Mouse (Mus musculus): ENCODE data around the gene Ptprn2. TPM values are rescaled to one million over a fixed set of nuclear protein-coding genes. Genes with fewer than 3 reads are reported as not detected.

The Ptprn2 gene
- polyA plus RNA-seq, 1 experiment, result 1.2 TPM

DNA sequence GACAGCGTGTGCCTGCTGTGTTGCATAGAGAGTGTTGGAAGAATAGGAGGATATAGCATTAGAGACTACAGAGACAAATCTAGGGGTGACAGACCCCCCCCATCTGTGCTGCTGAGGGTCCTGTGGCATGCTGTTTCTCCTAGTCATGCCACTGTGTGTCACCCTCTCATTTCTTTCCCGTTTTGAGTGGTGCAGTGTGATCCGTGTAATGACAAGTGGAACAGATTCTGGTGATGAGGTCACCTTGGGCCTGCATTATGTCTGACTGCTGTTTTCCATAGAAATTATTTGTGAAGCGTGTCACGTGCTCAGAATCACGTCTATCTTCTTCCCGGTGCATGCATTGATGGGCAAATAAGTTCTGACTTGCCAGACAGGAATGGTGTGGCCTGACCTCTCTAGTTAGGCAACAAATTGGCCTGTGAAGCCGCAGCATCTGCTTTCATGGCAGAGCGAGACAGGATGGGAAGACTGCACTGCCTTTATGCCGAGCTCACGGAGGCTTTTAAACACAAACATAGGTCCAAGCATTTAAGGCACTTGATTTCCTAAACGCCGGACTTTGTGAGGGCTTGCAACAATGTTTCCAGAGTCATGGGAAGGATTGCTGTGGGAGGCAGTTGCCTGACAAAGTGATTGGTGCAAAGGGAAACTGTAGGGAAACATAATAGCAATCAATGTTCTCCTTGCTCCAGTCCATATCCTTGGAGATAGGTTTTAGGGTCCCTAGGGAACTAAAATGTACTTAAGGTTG, 467.1 kb downstream of the Ptprn2 start:
- H3K4me1 ChIP-seq (replicated peaks; ENCODE audit: control insufficient read depth, insufficient read depth, low read length), result no peaks in the 10 kb centered on the region
- H3K27me3 ChIP-seq (ENCODE audit: control insufficient read depth, insufficient read depth, low read length), result no peaks in the 10 kb centered on the region
- no peak for TF ChIP-seq POLR2A (IDR thresholded peaks at IDR 0.05; ENCODE audit: control insufficient read depth, extremely low read depth, insufficient read depth, low read length, poor library complexity)
- no peak for TF ChIP-seq CTCF (IDR thresholded peaks at IDR 0.05; ENCODE audit: borderline replicate concordance, control insufficient read depth, extremely low read depth, insufficient read depth, low read length, poor library complexity)
- 90% methylated on average over 13 of the region's 13 CpGs for WGBS
- no peak for DNase-seq
- H3K36me3 ChIP-seq (ENCODE audit: control insufficient read depth, insufficient read depth, low read length), result no peaks in the 10 kb centered on the region
- no peak overlapping the region for H3K4me3 ChIP-seq (ENCODE audit: control insufficient read depth, insufficient read depth, low read length)
- no peak overlapping the region for H3K27ac ChIP-seq (ENCODE audit: control insufficient read depth, insufficient read depth, low read length)

DNA sequence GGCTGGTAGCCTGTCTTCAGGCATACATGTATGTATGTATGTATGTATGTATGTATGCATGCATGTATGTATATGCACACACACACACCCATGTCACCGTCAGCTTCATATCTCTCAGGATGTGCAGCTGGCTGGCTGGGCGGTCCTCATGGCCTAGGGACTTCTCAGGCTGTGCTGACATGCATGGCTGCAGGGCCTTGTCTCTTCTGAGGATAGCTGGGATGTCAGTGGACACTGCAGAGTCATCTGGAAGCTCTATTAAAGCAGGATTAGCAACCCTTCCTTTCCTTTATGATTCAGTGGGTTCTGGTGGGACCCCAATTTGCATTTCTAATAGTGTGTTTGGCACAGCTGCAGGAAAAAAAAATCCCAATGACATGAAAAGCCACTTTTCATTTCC, 473.6 kb downstream of the Ptprn2 start:
- no peak overlapping the region for H3K4me3 ChIP-seq (ENCODE audit: control insufficient read depth, insufficient read depth, low read length)
- 96% methylated on average over 2 of the region's 2 CpGs for WGBS

DNA sequence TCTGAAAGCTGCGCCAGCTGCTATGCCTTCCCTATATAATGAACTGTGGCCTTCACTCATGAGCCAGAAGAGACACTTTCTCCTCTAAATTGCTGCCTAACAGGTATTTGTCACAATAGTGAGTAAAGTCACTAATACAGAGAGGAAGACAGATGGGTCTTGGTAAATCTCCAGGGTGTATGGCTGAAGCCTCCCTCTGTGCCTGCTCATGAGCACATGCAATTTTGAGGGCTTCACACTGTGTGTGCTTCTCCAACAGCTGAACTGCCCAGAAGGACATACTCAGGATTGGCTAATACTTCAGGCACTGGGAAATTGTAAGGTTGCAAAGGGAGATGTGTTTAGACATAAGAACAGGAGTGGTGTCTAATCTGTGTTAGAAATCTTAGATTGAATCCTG, 478.4 kb downstream of the Ptprn2 start:
- Histone ChIP-seq H3K27me3 (ENCODE audit: control insufficient read depth, insufficient read depth, low read length) (no peaks in the 10 kb centered on the region), H3K36me3 (ENCODE audit: control insufficient read depth, insufficient read depth, low read length) (no peaks in the 10 kb centered on the region), H3K4me3 (ENCODE audit: control insufficient read depth, insufficient read depth, low read length) (no peak overlapping the region), H3K4me1 (replicated peaks; ENCODE audit: control insufficient read depth, insufficient read depth, low read length) (no peaks in the 10 kb centered on the region), H3K27ac (ENCODE audit: control insufficient read depth, insufficient read depth, low read length) (no peak overlapping the region)
- no peak for TF ChIP-seq CTCF (IDR thresholded peaks at IDR 0.05; ENCODE audit: borderline replicate concordance, control insufficient read depth, extremely low read depth, insufficient read depth, low read length, poor library complexity)
- TF ChIP-seq POLR2A (IDR thresholded peaks at IDR 0.05; ENCODE audit: control insufficient read depth, extremely low read depth, insufficient read depth, low read length, poor library complexity), result no peak
- DNase-seq, result no peak
- 97% methylated on average over 1 of the region's 1 CpGs for WGBS

More for the DNA sequence above, 473.6 kb downstream of the Ptprn2 start:
- no peaks in the 10 kb centered on the region for H3K4me1 ChIP-seq (replicated peaks; ENCODE audit: control insufficient read depth, insufficient read depth, low read length)
- no peaks in the 10 kb centered on the region for H3K36me3 ChIP-seq (ENCODE audit: control insufficient read depth, insufficient read depth, low read length)
- H3K27me3 ChIP-seq (ENCODE audit: control insufficient read depth, insufficient read depth, low read length), result no peaks in the 10 kb centered on the region
- no peak overlapping the region for H3K27ac ChIP-seq (ENCODE audit: control insufficient read depth, insufficient read depth, low read length)
- DNase-seq, result no peak
- TF ChIP-seq POLR2A (IDR thresholded peaks at IDR 0.05; ENCODE audit: control insufficient read depth, extremely low read depth, insufficient read depth, low read length, poor library complexity), result no peak
- no peak for TF ChIP-seq CTCF (IDR thresholded peaks at IDR 0.05; ENCODE audit: borderline replicate concordance, control insufficient read depth, extremely low read depth, insufficient read depth, low read length, poor library complexity)

DNA sequence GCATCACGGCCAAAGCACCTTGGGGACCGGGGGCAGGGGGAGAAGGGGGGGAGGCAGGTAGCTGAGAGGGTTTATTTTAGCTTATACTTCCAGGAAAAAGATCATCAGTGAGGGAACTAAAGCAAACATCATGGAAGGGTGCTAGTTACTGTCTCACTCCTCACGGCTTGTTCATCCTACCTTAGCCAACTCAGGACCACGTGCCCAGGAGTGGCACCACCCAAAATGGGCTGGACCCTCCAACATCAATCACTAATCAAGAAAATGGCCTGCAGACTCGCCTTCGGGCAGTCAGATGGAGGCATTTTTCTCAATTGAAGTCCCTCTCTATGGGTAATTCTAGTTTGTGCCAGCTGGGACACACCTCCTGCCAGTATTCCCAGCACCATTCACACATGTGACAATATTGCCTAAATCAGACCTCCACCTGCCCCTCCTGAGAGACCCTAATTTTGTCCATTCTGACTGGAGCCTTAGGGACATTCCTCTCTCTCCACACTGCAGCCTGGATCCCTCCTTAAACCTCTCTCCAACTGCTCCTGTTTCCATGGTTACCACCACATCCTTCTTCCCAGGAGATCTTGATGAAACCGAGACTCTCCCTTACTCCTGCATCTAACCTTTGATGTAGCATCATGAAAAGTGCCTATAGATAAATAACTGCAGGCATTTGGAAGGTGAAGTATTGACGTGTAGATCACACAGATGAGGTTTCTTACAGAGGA, 482.9 kb downstream of the Ptprn2 start:
- no peak overlapping the region for H3K4me3 ChIP-seq (ENCODE audit: control insufficient read depth, insufficient read depth, low read length)
- H3K36me3 ChIP-seq (ENCODE audit: control insufficient read depth, insufficient read depth, low read length), result no peaks in the 10 kb centered on the region
- 73% methylated on average over 8 of the region's 8 CpGs for WGBS
- H3K27me3 ChIP-seq (ENCODE audit: control insufficient read depth, insufficient read depth, low read length), result no peaks in the 10 kb centered on the region
- no peak for TF ChIP-seq CTCF (IDR thresholded peaks at IDR 0.05; ENCODE audit: borderline replicate concordance, control insufficient read depth, extremely low read depth, insufficient read depth, low read length, poor library complexity)
- TF ChIP-seq POLR2A (IDR thresholded peaks at IDR 0.05; ENCODE audit: control insufficient read depth, extremely low read depth, insufficient read depth, low read length, poor library complexity), result no peak
- H3K27ac ChIP-seq (ENCODE audit: control insufficient read depth, insufficient read depth, low read length), result no peak overlapping the region
- no peak for DNase-seq
- H3K4me1 ChIP-seq (replicated peaks; ENCODE audit: control insufficient read depth, insufficient read depth, low read length), result no peaks in the 10 kb centered on the region

DNA sequence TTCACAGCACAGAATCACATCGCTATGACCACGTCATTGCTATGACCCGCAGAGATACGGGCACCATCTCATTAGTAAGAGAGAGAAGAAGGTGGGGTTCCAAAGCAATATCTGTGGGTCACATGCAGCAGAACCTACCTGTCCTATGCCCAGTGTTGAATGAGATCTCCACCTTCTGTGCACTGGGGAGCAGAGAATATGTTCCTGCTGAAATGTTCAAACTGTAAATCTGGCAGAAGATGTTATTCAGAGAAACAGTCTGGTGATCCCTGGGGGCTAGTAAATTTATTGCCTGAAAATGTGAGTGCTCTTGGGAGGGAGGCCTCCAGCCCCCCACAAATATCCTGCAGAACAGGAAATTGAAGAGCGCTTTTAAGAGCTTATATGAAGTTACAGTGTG, 490.0 kb downstream of the Ptprn2 start:
- no peak for DNase-seq
- TF ChIP-seq POLR2A (IDR thresholded peaks at IDR 0.05; ENCODE audit: control insufficient read depth, extremely low read depth, insufficient read depth, low read length, poor library complexity) (no peak), CTCF (IDR thresholded peaks at IDR 0.05; ENCODE audit: borderline replicate concordance, control insufficient read depth, extremely low read depth, insufficient read depth, low read length, poor library complexity) (no peak)
- no peak overlapping the region for H3K27ac ChIP-seq (ENCODE audit: control insufficient read depth, insufficient read depth, low read length)
- H3K36me3 ChIP-seq (ENCODE audit: control insufficient read depth, insufficient read depth, low read length), result no peaks in the 10 kb centered on the region
- H3K4me3 ChIP-seq (ENCODE audit: control insufficient read depth, insufficient read depth, low read length), result no peak overlapping the region
- 90% methylated on average over 5 of the region's 5 CpGs for WGBS
- H3K27me3 ChIP-seq (ENCODE audit: control insufficient read depth, insufficient read depth, low read length), result no peaks in the 10 kb centered on the region
- no peaks in the 10 kb centered on the region for H3K4me1 ChIP-seq (replicated peaks; ENCODE audit: control insufficient read depth, insufficient read depth, low read length)

DNA sequence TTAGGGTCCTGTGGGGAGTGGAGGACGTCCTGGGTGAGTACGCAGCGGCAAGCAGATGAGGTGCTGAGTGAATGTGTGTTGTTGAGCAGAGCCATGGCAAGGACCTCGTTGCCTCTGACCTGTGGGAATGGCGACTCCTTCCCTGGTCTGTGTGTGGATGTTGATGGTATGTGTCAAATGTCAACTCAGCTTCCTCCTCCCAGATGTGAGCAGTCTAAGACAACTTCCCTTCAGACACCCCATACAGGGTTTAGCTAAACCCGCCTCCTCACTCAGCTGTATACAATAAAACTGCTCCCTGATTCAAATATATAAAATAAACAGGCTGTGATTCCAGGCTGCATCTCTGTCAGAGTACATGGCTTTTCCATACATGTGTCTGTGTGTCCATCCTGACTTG, 491.5 kb downstream of the Ptprn2 start:
- Histone ChIP-seq H3K36me3 (ENCODE audit: control insufficient read depth, insufficient read depth, low read length) (no peaks in the 10 kb centered on the region), H3K27ac (ENCODE audit: control insufficient read depth, insufficient read depth, low read length) (no peak overlapping the region), H3K27me3 (ENCODE audit: control insufficient read depth, insufficient read depth, low read length) (no peaks in the 10 kb centered on the region), H3K4me1 (replicated peaks; ENCODE audit: control insufficient read depth, insufficient read depth, low read length) (no peaks in the 10 kb centered on the region), H3K4me3 (ENCODE audit: control insufficient read depth, insufficient read depth, low read length) (no peak overlapping the region)
- TF ChIP-seq CTCF (IDR thresholded peaks at IDR 0.05; ENCODE audit: borderline replicate concordance, control insufficient read depth, extremely low read depth, insufficient read depth, low read length, poor library complexity) (no peak), POLR2A (IDR thresholded peaks at IDR 0.05; ENCODE audit: control insufficient read depth, extremely low read depth, insufficient read depth, low read length, poor library complexity) (no peak)
- DNase-seq, result no peak
- WGBS, result 80% methylated on average over 6 of the region's 6 CpGs
